Comparison of ENCODE assay signal across 8 mouse cellular contexts in genomic region chr8:70872643-70873363, GRCm38 (mm10). TPM values are rescaled to one million over a fixed set of nuclear protein-coding genes. Genes with fewer than 3 reads are reported as not detected.
DNase-seq lines count a peak whose midpoint lies in the region; ATAC-seq and TF ChIP-seq lines count a peak whose summit lies in the region.

No protein-coding gene starts in this region.

- TF ChIP-seq CTCF in olfactory bulb, adult 2 months (IDR thresholded peaks at IDR 0.05; ENCODE audit: insufficient read depth, low read depth, low read length), result no peak

- ATAC-seq in lung, embryonic 16.5 days (ENCODE audit: low read depth), result no peak
- ATAC-seq in embryonic facial prominence, embryonic 13.5 days (ENCODE audit: insufficient number of reproducible peaks, insufficient read depth, low FRiP score, low TSS enrichment, low read depth), result no peak

- no peaks in the 10 kb centered on the region; the same call in 1 of the 2 replicates for H3K36me3 ChIP-seq in lung, embryonic 16.5 days (ENCODE audit: control insufficient read depth, insufficient read depth, low read length)
- H3K36me3 ChIP-seq in embryonic facial prominence, embryonic 13.5 days, result peaks cover 5% of the 10 kb centered on the region
- H3K36me3 ChIP-seq in limb, embryonic 10.5 days, result peaks cover 15% of the 10 kb centered on the region

- no peak for TF ChIP-seq POLR2A in olfactory bulb, adult 2 months (IDR thresholded peaks at IDR 0.05; ENCODE audit: insufficient read depth, low read depth, low read length)

- H3K4me1 ChIP-seq in lung, embryonic 16.5 days (replicated peaks; ENCODE audit: control insufficient read depth, insufficient read depth, low read length), result peaks cover 7% of the 10 kb centered on the region
- H3K4me1 ChIP-seq in embryonic facial prominence, embryonic 13.5 days, result peaks cover 29% of the 10 kb centered on the region
- H3K4me1 ChIP-seq in limb, embryonic 10.5 days, result peaks cover 35% of the 10 kb centered on the region
- H3K4me1 ChIP-seq in olfactory bulb, adult 2 months (ENCODE audit: control insufficient read depth, insufficient read depth, low read length), result peaks cover 34% of the 10 kb centered on the region

- H3K27ac ChIP-seq in lung, embryonic 16.5 days (ENCODE audit: low read length), result peak overlapping the region; percentile 76
- peak overlapping the region; percentile 89 for H3K27ac ChIP-seq in embryonic facial prominence, embryonic 13.5 days
- peak overlapping the region; percentile 89 for H3K27ac ChIP-seq in limb, embryonic 10.5 days
- no peak overlapping the region; the same call in 1 of the 2 replicates for H3K27ac ChIP-seq in olfactory bulb, adult 2 months (ENCODE audit: insufficient read depth, low read depth, low read length)

- 2% methylated on average over 31 of the region's 31 CpGs for WGBS in lung, embryonic 16.5 days
- WGBS in embryonic facial prominence, embryonic 13.5 days, result 3% methylated on average over 31 of the region's 31 CpGs
- WGBS in limb, embryonic 10.5 days, result 8% methylated on average over 31 of the region's 31 CpGs
- 2% methylated on average over 31 of the region's 31 CpGs for WGBS in olfactory bulb, adult 2 months

- H3K27me3 ChIP-seq in lung, embryonic 16.5 days (ENCODE audit: control insufficient read depth, insufficient read depth, low read depth, low read length), result no peaks in the 10 kb centered on the region
- H3K27me3 ChIP-seq in embryonic facial prominence, embryonic 13.5 days, result no peaks in the 10 kb centered on the region
- H3K27me3 ChIP-seq in limb, embryonic 10.5 days (ENCODE audit: low read depth, poor library complexity, severe bottlenecking), result no peaks in the 10 kb centered on the region

- H3K4me2 ChIP-seq in lung, embryonic 16.5 days (ENCODE audit: low read depth, low read length), result peak overlapping the region; percentile 89
- peak overlapping the region; percentile 80 for H3K4me2 ChIP-seq in embryonic facial prominence, embryonic 13.5 days

- no peak for DNase-seq in lung, postnatal 36 days
- no peak for DNase-seq in limb, embryonic 10.5 days (ENCODE audit: low spot score)
- DNase-seq in right cerebral cortex, adult 18-20 months, result no peak
- DNase-seq in gastrocnemius, postnatal 4 days (ENCODE audit: low spot score in 2 of 2), result no peak
- DNase-seq in thymus, postnatal 25 days, result no peak

- H3K9me3 ChIP-seq in lung, embryonic 16.5 days (ENCODE audit: control insufficient read depth, low read length), result no peaks in the 10 kb centered on the region
- no peaks in the 10 kb centered on the region for H3K9me3 ChIP-seq in embryonic facial prominence, embryonic 13.5 days
- H3K9me3 ChIP-seq in limb, embryonic 10.5 days (replicated peaks), result no peaks in the 10 kb centered on the region

- H3K4me3 ChIP-seq in lung, embryonic 16.5 days (ENCODE audit: low read length), result peak overlapping the region; percentile 68
- H3K4me3 ChIP-seq in embryonic facial prominence, embryonic 13.5 days, result peak overlapping the region; percentile 76
- H3K4me3 ChIP-seq in limb, embryonic 10.5 days, result peak overlapping the region; percentile 77
- peak overlapping the region; percentile 95 for H3K4me3 ChIP-seq in olfactory bulb, adult 2 months (ENCODE audit: insufficient read depth, low read depth, low read length)

- peak overlapping the region; percentile 74 for H3K9ac ChIP-seq in lung, embryonic 16.5 days (ENCODE audit: low read length)
- H3K9ac ChIP-seq in embryonic facial prominence, embryonic 13.5 days, result peak overlapping the region; percentile 81

RNA-seq across cellular contexts. Expression of gene Ccdc124, which starts 0.9 kb away (rescaled TPM):
- 99.2 and 106 TPM in 2 replicates for polyA plus RNA-seq in lung, embryonic 16.5 days (2015; fragmentation: Nextera tagmentation; extraction: Ambion mirVana)
- polyA plus RNA-seq in embryonic facial prominence, embryonic 13.5 days (2015; fragmentation: Nextera tagmentation; extraction: Ambion mirVana), result 108 and 124 TPM in 2 replicates
- polyA plus RNA-seq in limb, embryonic 10.5 days (2016; fragmentation: Nextera tagmentation; extraction: Ambion mirVana), result 174 and 187 TPM in 2 replicates
- polyA plus RNA-seq in olfactory bulb, adult 2 months (2012; ENCODE audit: insufficient read depth, insufficient read length, low replicate concordance, missing spikeins), result not detected in 2 replicates
- total RNA-seq in gastrocnemius, postnatal 4 days (2021), result 10 to 100 TPM; 37.5 to 40.1 TPM

RNA-seq across cellular contexts. Expression of gene Kcnn1, which starts 9.7 kb away (rescaled TPM):
- polyA plus RNA-seq in lung, embryonic 16.5 days (2015; fragmentation: Nextera tagmentation; extraction: Ambion mirVana), result 0.40 and 0.99 TPM in 2 replicates
- 3.2 and 5.3 TPM in 2 replicates for polyA plus RNA-seq in embryonic facial prominence, embryonic 13.5 days (2015; fragmentation: Nextera tagmentation; extraction: Ambion mirVana)
- 2.8 and 4.0 TPM in 2 replicates for polyA plus RNA-seq in limb, embryonic 10.5 days (2016; fragmentation: Nextera tagmentation; extraction: Ambion mirVana)
- not detected in 2 replicates for polyA plus RNA-seq in olfactory bulb, adult 2 months (2012; ENCODE audit: insufficient read depth, insufficient read length, low replicate concordance, missing spikeins)
- 1 to 10 TPM; 1.7 to 1.8 TPM for total RNA-seq in gastrocnemius, postnatal 4 days (2021)

RNA-seq across cellular contexts. Expression of gene Slc5a5, which starts 19.8 kb away (rescaled TPM):
- 0.13 and 0.16 TPM in 2 replicates for polyA plus RNA-seq in lung, embryonic 16.5 days (2015; fragmentation: Nextera tagmentation; extraction: Ambion mirVana)
- polyA plus RNA-seq in embryonic facial prominence, embryonic 13.5 days (2015; fragmentation: Nextera tagmentation; extraction: Ambion mirVana), result 0.18 and 0.32 TPM in 2 replicates
- 0.16 and 0.23 TPM in 2 replicates for polyA plus RNA-seq in limb, embryonic 10.5 days (2016; fragmentation: Nextera tagmentation; extraction: Ambion mirVana)
- not detected in 2 replicates for polyA plus RNA-seq in olfactory bulb, adult 2 months (2012; ENCODE audit: insufficient read depth, insufficient read length, low replicate concordance, missing spikeins)
- total RNA-seq in gastrocnemius, postnatal 4 days (2021), result not detected

RNA-seq across cellular contexts. Expression of gene Rpl18a, which starts 24.4 kb away (rescaled TPM):
- polyA plus RNA-seq in lung, embryonic 16.5 days (2015; fragmentation: Nextera tagmentation; extraction: Ambion mirVana), result 5,017 and 5,100 TPM in 2 replicates
- 4,412 and 4,959 TPM in 2 replicates for polyA plus RNA-seq in embryonic facial prominence, embryonic 13.5 days (2015; fragmentation: Nextera tagmentation; extraction: Ambion mirVana)
- polyA plus RNA-seq in limb, embryonic 10.5 days (2016; fragmentation: Nextera tagmentation; extraction: Ambion mirVana), result 3,636 and 3,729 TPM in 2 replicates
- 776 and 1,161 TPM in 2 replicates for polyA plus RNA-seq in olfactory bulb, adult 2 months (2012; ENCODE audit: insufficient read depth, insufficient read length, low replicate concordance, missing spikeins)
- total RNA-seq in gastrocnemius, postnatal 4 days (2021), result 1,000 to 10,000 TPM; 1,846 to 1,982 TPM

RNA-seq across cellular contexts. Expression of gene Map1s, which starts 32.9 kb away (rescaled TPM):
- polyA plus RNA-seq in lung, embryonic 16.5 days (2015; fragmentation: Nextera tagmentation; extraction: Ambion mirVana), result 45.9 and 49.2 TPM in 2 replicates
- polyA plus RNA-seq in embryonic facial prominence, embryonic 13.5 days (2015; fragmentation: Nextera tagmentation; extraction: Ambion mirVana), result 49.8 and 52.6 TPM in 2 replicates
- 67.8 and 71.4 TPM in 2 replicates for polyA plus RNA-seq in limb, embryonic 10.5 days (2016; fragmentation: Nextera tagmentation; extraction: Ambion mirVana)
- not detected in 2 replicates for polyA plus RNA-seq in olfactory bulb, adult 2 months (2012; ENCODE audit: insufficient read depth, insufficient read length, low replicate concordance, missing spikeins)
- total RNA-seq in gastrocnemius, postnatal 4 days (2021), result 10 to 100 TPM; 36.1 to 38.1 TPM
